Mouse (Mus musculus) inflammation-experienced regulatory T-cells, adult 6 months (primary cell): ENCODE measurements around the gene Trak2. TPM values are rescaled to one million over a fixed set of nuclear protein-coding genes. Genes with fewer than 3 reads are reported as not detected.
A peak's percentile ranks its signal among the peaks of the same experiment; 100 is the strongest.
"Not testable (repeated sequence)": the region's sequence is repeated elsewhere in the genome, so short reads cannot be mapped to it uniquely, and the experiment has no call there.

Source experiments
- ATAC-seq: one replicate; pipeline ENCODE4 v1.8.0; 2017
- polyA plus RNA-seq, 3 experiments: library from polyadenylated mRNA; unstranded; fragments of 100-300 nt; shearing (Covaris generic); gene quantifications; one replicate each; pipeline ENCODE4 v1.2.1; 2017

The Trak2 gene
- polyA plus RNA-seq: 10 to 100 TPM; 18.2 to 19.0 (median 18.6) TPM

- peak; percentile 94 for ATAC-seq
Measured at GRCm38 (mm10) chr1:58973366-58974221, at the start of gene Trak2, which contains the start of gene Stradb. Gene Trak2, minus strand, starts transcription at chr1:58973430. Gene Stradb, plus strand, starts transcription at chr1:58973522.

DNA sequence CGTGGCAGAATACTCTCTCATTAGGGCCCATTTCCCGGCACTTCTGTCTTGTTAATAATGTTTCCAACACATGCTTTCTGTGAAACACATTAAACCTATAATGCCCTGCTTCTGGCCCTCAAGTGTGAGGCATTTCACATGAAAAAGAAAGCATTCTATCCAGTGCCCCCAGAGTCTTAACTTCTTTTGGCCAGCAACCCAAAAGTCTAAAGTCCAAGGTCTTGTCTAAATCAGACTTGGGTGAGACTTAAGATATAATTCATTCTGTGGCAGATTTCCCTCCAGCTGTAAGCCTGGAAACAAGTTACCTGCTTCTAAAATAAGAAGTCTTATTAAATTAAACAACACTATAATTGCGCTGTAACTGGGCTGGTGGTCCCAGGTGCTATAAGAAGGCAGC is 48.3 kb upstream of the Trak2 start:
- no peak for ATAC-seq

GRCm38 (mm10) chr1:59009250-59009649 is 36.0 kb upstream of the Trak2 start:
- no peak for ATAC-seq

DNA sequence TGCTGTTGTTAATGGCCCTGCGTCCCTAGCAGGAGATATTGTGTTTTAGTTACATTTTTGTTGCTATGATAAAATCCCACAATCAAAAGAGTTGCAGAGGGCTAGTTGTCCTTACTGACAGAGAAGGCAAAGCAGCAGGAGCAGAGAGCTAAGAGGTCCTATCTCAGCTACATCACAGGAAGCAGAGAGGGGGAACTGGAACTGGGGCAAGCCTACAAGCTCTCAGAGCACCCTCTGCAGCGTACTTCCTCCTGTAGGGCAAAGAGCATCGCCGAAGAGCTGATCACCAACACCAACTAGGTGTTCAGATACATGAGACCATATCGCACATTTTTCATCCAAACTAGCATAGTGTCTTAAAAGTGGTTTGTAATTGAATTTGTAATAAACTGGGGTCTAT is 22.1 kb upstream of the Trak2 start:
- ATAC-seq: no peak

DNA sequence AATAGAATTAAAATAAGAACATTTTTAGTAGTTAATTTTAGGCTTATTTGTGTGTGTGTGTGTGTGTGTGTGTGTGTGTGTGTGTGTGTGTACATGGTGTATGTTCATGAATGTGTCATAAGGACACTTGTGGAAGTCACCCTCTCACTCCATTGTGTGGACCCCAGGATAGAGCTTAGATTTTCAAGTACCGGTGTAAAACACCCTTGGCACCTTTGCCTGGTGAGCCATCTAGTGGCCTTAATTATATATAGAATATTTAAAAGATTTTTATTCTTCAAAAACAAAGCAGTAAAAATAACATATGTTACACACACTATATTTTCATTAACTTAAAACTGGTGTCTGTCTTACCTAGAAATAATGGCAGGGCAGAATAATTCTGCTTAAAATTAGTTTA is 20.5 kb upstream of the Trak2 start:
- ATAC-seq: no peak

GRCm38 (mm10) chr1:58993144-58993543 is 19.9 kb upstream of the Trak2 start:
- ATAC-seq: no peak

GRCm38 (mm10) chr1:58984586-58984985 is 11.4 kb upstream of the Trak2 start:
- ATAC-seq: no peak

- ATAC-seq: no peak
Measured at GRCm38 (mm10) chr1:58982276-58982675, 9.0 kb upstream of the Trak2 start.

GRCm38 (mm10) chr1:58972851-58973365 is 322 bp downstream of the Trak2 start:
- ATAC-seq: no peak

GRCm38 (mm10) chr1:58971097-58971496 is 2.1 kb downstream of the Trak2 start:
- ATAC-seq: no peak

GRCm38 (mm10) chr1:58970054-58970453 is 3.2 kb downstream of the Trak2 start:
- no peak for ATAC-seq

GRCm38 (mm10) chr1:58967534-58967933 is 5.7 kb downstream of the Trak2 start:
- ATAC-seq: no peak

DNA sequence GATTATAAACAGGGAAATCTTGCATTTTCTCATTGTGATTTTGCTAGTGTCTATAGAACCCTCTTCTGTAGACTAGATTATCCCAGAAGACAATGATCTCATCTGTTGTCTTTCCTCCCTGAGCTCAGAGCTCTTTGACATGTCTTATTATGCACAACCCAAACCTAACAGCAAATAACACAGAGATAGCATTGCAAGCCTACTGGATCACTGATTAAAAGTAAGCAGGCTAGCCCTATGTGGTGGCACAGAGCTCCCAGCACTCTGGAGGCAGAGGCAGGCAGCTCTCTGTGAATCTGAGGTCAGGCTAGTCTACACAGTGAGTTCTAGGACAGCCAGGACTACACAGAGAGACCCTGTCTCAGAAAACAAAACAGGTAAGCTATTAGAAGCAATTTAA is 10.4 kb downstream of the Trak2 start:
- no peak for ATAC-seq

DNA sequence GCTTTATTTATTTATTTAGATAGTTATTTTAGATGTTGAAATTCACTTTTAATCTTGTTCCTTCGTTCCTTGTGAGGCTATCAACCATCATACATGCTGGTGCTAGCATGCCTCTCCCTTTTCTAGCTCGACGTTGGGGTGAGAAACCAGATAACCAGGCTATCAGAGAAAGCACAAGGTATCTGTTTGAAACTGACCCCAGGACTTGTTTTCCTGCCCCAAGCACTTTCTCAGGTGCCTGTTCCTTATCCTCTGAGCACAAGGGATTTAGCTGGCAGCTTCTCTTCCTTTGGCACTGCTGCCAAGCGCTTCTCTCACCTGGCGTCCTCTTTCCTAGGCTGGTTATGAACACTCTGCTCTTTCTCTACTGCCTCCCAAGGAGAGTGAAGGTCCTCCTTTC is 10.8 kb downstream of the Trak2 start:
- no peak for ATAC-seq

- ATAC-seq: no peak
Measured at GRCm38 (mm10) chr1:58961152-58961893, 11.9 kb downstream of the Trak2 start.

DNA sequence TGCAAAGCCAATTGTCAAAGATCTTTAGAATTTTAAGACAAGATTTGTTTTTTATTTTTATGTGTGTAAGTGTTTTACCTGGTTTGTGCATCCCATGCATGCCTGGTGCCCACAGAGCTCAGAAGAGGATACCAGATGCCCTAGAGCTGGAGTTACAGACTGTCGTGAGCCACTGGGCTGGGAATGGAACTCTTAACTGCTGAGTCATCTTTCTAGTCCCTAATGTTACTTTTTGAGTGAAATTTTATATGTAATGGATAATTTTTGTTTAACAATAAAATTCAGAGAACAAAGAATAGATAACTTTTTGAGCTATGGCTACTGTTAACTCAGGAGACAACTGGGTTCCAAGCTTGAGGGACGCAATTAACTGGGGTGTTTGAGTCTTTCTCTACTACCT is 13.5 kb downstream of the Trak2 start:
- ATAC-seq: no peak

- not testable (repeated sequence) for ATAC-seq
Measured at GRCm38 (mm10) chr1:58958789-58959526, 14.3 kb downstream of the Trak2 start.

GRCm38 (mm10) chr1:58957931-58958330 is 15.3 kb downstream of the Trak2 start:
- ATAC-seq: no peak

DNA sequence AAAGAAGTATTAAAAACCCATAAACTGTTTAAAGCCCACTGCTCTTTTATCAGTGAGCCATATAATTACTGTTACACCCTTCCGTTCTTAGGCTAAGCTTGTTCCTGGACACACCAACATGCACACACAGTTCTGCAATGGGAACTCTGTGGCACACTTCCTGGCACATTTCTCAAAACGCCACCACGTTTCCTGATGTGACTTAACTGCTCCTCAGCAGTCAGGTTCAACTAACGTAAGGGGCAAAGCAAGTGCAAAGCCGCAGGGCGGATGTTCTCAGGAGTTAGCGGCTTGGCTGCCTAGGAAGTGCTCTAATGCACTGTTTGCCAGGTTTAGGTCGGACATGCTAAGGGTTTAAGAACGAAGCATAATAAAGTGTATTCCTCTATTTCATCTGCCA is 17.0 kb downstream of the Trak2 start:
- peak; percentile 88 for ATAC-seq

DNA sequence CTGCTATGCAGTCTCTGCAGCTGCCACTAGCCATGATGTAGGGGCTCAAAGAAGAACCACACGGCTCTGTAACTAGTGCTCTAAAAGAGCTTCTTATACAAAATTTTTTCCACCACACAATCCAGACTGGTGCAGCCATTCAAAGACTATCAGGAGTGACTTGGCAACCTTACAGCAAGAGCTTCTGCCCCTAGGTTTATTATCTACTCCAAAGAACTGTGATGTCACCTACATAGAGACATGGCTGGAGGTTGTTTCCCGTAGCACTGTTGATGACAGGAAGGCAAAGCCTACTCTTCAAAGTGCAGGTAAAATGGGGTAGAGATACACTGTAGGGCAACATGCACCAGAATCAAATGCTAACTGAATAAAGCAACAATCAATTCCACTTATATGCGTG is 17.5 kb downstream of the Trak2 start:
- ATAC-seq: peak; percentile 69

- no peak for ATAC-seq
Measured at GRCm38 (mm10) chr1:58954578-58955410, 18.4 kb downstream of the Trak2 start.
